Mouse (Mus musculus): ENCODE measurements around the gene Rinl. TPM values are rescaled to one million over a fixed set of nuclear protein-coding genes. Genes with fewer than 3 reads are reported as not detected.

Gene Rinl
- total and polyA plus RNA-seq, 3 experiments = 1.3 to 3.2 (median 2.0) TPM

DNA sequence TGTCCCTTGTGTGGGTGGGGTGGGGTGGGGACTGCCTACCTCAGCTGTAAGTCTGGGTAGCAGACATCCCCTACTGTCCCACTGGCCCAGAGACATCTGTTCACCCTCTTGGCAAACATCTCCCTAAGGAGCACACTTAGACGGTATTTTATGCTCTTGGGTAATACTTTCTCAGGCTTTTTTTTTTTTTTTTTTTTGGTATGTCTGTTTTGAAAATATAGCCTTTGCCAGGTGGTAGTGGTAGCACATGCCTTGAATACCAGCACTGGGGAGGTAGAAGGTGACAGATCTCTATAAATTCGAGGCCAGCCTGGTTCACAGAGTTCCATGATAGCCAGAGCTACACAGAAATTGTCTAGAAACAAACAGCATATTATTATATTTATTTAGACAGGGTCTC is 35.2 kb downstream of the Rinl start:
- H3K4me1 ChIP-seq (ENCODE audit: control insufficient read depth, insufficient read depth, low read length) = peaks cover 31% of the 10 kb centered on the region
- no peaks in the 10 kb centered on the region for H3K27me3 ChIP-seq (ENCODE audit: control insufficient read depth, insufficient read depth, low read length)
- H3K4me3 ChIP-seq = no peak overlapping the region
- H3K27ac ChIP-seq = peak overlapping the region; percentile 98
- no peak for TF ChIP-seq CTCF (IDR thresholded peaks at IDR 0.05)
- TF ChIP-seq POLR2A (IDR thresholded peaks at IDR 0.05; ENCODE audit: insufficient read depth, low read depth, low read length) = no peak
- no peak for TF ChIP-seq EP300 (IDR thresholded peaks at IDR 0.05; ENCODE audit: insufficient read depth, low read depth, low read length)
- DNase-seq = no peak
- peaks cover 42% of the 10 kb centered on the region for H3K36me3 ChIP-seq (ENCODE audit: control insufficient read depth, insufficient read depth, low read length)
- 17% methylated on average over 2 of the region's 2 CpGs for WGBS
- H3K79me2 ChIP-seq (replicated peaks; ENCODE audit: control insufficient read depth, insufficient read depth, low read length) = no peaks in the 10 kb centered on the region
- H3K9ac ChIP-seq (ENCODE audit: low read depth, low read length) = no peak overlapping the region
- intact Hi-C loops (cut with DNase I) = no loop called here

DNA sequence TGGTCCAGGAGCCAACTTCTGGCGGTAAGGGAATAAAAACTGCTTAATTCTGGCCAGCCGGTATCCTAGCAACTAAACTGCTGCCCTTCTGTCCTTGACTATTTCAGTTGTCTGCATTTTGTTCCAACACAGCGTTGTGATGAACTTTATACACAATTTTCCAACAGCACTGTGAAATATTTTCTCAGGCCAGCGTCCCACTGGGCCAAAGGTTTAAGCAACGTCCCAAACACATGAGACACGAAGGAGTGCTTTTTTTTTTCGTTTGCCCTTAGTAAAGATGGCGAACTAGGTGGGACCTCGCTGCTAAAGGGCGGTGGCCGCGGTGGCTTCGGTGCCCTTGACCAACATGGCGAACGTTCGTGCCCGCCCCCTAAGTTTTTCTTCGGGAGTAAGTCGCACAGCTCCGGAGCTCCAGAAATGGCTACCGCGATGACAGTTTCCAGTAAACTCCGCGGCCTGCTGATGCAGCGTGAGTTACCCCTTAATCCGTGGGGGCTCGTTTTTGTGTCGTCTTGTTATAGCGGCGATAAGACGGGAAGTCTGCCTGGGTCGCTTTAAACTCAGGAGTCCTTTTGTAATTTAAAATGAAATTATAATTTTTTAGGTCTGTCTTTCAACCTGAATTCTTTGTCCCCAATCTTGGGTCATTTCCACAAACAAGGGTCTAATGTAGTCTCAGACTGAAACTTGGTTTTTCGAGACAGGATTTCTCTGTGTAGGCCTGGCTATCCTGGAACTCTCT is 36.3 kb downstream of the Rinl start, which contains the start of gene Ech1:
TSS of gene Ech1 (plus strand) at position 277 of the 745 bp plus-strand sequence.
- DNase-seq = peak; percentile 93
- TF ChIP-seq POLR2A (IDR thresholded peaks at IDR 0.05; ENCODE audit: insufficient read depth, low read depth, low read length) (peak; percentile 93), CTCF (IDR thresholded peaks at IDR 0.05) (no peak), EP300 (IDR thresholded peaks at IDR 0.05; ENCODE audit: insufficient read depth, low read depth, low read length) (peak; percentile 87)
- Histone ChIP-seq H3K4me1 (ENCODE audit: control insufficient read depth, insufficient read depth, low read length) (peaks cover 27% of the 10 kb centered on the region), H3K27ac (peak within 1 kb of the TSS; percentile 98), H3K9ac (ENCODE audit: low read depth, low read length) (peak within 1 kb of the TSS; percentile 84), H3K79me2 (replicated peaks; ENCODE audit: control insufficient read depth, insufficient read depth, low read length) (no peaks in the 10 kb centered on the region), H3K36me3 (ENCODE audit: control insufficient read depth, insufficient read depth, low read length) (peaks cover 33% of the 10 kb centered on the region), H3K4me3 (peak within 1 kb of the TSS; percentile 66), H3K27me3 (ENCODE audit: control insufficient read depth, insufficient read depth, low read length) (no peaks in the 10 kb centered on the region)
- WGBS = under 1% methylated on average over 33 of the region's 33 CpGs
- intact Hi-C loops (cut with DNase I) = loop anchor here (5.0 kb wide), 1 partner anchor 42 kb away; no protein-coding TSS in a partner anchor

DNA sequence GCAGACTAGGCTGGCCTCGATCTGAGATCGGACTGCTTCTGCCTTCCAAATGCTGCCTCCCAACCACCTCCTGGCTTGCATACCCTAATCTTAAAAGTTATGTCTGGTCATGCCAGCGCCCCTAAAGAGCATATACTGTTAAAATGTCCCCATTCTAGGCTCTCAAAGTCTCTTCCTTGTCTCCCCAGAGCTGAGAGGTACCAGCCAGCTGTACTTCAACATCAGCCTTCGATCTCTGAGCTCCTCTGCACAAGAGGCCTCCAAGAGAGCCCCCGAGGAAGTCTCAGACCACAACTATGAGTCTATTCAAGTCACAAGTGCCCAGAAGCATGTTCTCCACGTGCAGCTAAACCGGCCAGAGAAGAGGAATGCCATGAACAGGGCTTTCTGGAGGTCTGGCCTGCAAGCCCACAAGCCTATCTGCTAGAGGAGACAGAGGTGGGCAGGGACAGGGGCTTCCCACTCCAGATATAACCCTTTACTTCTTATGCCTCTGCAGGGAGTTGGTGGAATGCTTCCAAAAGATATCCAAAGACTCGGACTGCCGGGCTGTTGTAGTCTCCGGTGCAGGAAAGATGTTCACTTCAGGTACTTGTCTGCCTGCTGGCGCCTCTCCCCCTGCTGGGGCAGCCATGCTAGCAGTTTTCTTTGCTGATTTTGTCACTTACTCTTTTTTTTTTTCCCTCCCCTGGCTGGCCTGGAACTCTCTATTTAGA is 37.1 kb downstream of the Rinl start:
- intact Hi-C loops (cut with DNase I) = loop anchor here (2.0 to 5.0 kb wide), 4 partner anchors 13 to 41 kb away; no protein-coding TSS in a partner anchor
- TF ChIP-seq POLR2A (IDR thresholded peaks at IDR 0.05; ENCODE audit: insufficient read depth, low read depth, low read length) (no peak), EP300 (IDR thresholded peaks at IDR 0.05; ENCODE audit: insufficient read depth, low read depth, low read length) (no peak), CTCF (IDR thresholded peaks at IDR 0.05) (peak; percentile 52)
- peak; percentile 61 to 66 for DNase-seq
- no peaks in the 10 kb centered on the region for H3K79me2 ChIP-seq (replicated peaks; ENCODE audit: control insufficient read depth, insufficient read depth, low read length)
- H3K27ac ChIP-seq = peak overlapping the region; percentile 98
- H3K4me3 ChIP-seq = peak overlapping the region; percentile 66
- 8% methylated on average over 11 of the region's 11 CpGs for WGBS
- no peaks in the 10 kb centered on the region for H3K27me3 ChIP-seq (ENCODE audit: control insufficient read depth, insufficient read depth, low read length)
- H3K9ac ChIP-seq (ENCODE audit: low read depth, low read length) = peak overlapping the region; percentile 84
- peaks cover 21% of the 10 kb centered on the region for H3K4me1 ChIP-seq (ENCODE audit: control insufficient read depth, insufficient read depth, low read length)
- H3K36me3 ChIP-seq (ENCODE audit: control insufficient read depth, insufficient read depth, low read length) = peaks cover 27% of the 10 kb centered on the region

DNA sequence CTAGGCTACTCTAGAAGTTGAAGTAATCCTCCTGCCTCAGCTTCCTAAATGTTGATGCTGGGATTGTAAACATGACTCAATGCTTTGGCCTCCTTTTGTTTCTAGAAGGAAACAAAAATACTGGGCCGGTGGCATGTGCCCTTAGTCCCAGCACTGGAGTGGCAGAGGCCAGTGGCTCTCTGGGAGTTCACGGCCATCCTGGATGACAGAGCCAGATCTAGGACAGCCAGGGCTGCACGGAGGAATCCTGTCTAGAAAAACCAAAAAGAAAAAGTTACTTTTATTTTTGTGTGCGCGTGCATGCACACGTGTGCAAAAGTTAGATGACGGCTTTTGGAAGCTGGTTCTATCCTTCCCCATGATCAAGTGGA is 37.6 kb downstream of the Rinl start:
- peak overlapping the region; percentile 84; the same call in 1 of the 2 replicates for H3K9ac ChIP-seq (ENCODE audit: low read depth, low read length)
- peak overlapping the region; percentile 98 for H3K27ac ChIP-seq
- 68% methylated on average over 7 of the region's 7 CpGs for WGBS
- intact Hi-C loops (cut with DNase I) = loop anchor here (2.0 to 5.0 kb wide), 4 partner anchors 14 to 41 kb away; no protein-coding TSS in a partner anchor
- H3K4me3 ChIP-seq = peak overlapping the region; percentile 66
- no peaks in the 10 kb centered on the region for H3K79me2 ChIP-seq (replicated peaks; ENCODE audit: control insufficient read depth, insufficient read depth, low read length)
- TF ChIP-seq CTCF (IDR thresholded peaks at IDR 0.05) (no peak), POLR2A (IDR thresholded peaks at IDR 0.05; ENCODE audit: insufficient read depth, low read depth, low read length) (no peak), EP300 (IDR thresholded peaks at IDR 0.05; ENCODE audit: insufficient read depth, low read depth, low read length) (no peak)
- H3K36me3 ChIP-seq (ENCODE audit: control insufficient read depth, insufficient read depth, low read length) = peaks cover 21% of the 10 kb centered on the region
- H3K27me3 ChIP-seq (ENCODE audit: control insufficient read depth, insufficient read depth, low read length) = no peaks in the 10 kb centered on the region
- H3K4me1 ChIP-seq (ENCODE audit: control insufficient read depth, insufficient read depth, low read length) = peaks cover 17% of the 10 kb centered on the region
- no peak for DNase-seq

DNA sequence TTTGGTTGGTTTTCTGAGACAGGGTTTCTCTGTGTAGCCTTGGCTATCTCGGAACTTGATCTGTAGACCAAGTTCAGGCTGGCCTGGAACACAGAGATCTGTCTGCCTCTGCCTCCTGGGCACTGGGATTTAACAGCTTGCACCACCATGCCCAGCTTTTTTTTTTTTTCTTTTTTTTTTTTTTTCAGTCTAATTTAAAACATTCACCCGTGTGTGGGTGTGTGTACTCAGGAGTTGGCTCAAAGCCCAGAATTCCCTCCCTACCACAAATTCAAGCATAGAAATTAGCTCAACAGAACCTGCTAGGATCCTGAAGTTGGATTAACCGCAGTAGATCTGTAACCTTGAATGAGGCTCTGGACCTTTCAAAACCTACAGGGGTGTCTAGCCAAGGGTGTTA is 38.6 kb downstream of the Rinl start:
- WGBS = 31% methylated on average over 3 of the region's 3 CpGs
- intact Hi-C loops (cut with DNase I) = loop anchor here (2.0 to 5.0 kb wide), 4 partner anchors 13 to 40 kb away; no protein-coding TSS in a partner anchor
- Histone ChIP-seq H3K79me2 (replicated peaks; ENCODE audit: control insufficient read depth, insufficient read depth, low read length) (no peaks in the 10 kb centered on the region), H3K27me3 (ENCODE audit: control insufficient read depth, insufficient read depth, low read length) (no peaks in the 10 kb centered on the region), H3K9ac (ENCODE audit: low read depth, low read length) (no peak overlapping the region), H3K4me1 (ENCODE audit: control insufficient read depth, insufficient read depth, low read length) (peaks cover 14% of the 10 kb centered on the region), H3K36me3 (ENCODE audit: control insufficient read depth, insufficient read depth, low read length) (peaks cover 21% of the 10 kb centered on the region), H3K4me3 (no peak overlapping the region), H3K27ac (peak overlapping the region; percentile 27; the same call in 1 of the 2 replicates)
- no peak for TF ChIP-seq EP300 (IDR thresholded peaks at IDR 0.05; ENCODE audit: insufficient read depth, low read depth, low read length)
- TF ChIP-seq CTCF (IDR thresholded peaks at IDR 0.05) = no peak
- TF ChIP-seq POLR2A (IDR thresholded peaks at IDR 0.05; ENCODE audit: insufficient read depth, low read depth, low read length) = no peak
- DNase-seq = peak; percentile 23 to 52

Data from heart, adult 2 months (tissue).